ENCODE assay signal across 8 mouse cellular contexts in genomic region chr15:86015860-86016541, GRCm38 (mm10). TPM values are rescaled to one million over a fixed set of nuclear protein-coding genes. Genes with fewer than 3 reads are reported as not detected.
DNase-seq lines count a peak whose midpoint lies in the region; ATAC-seq lines count a peak whose summit lies in the region.

No protein-coding gene starts in this region.

- peak overlapping the region; percentile 36; the same call in 1 of the 2 replicates for H3K27ac ChIP-seq in forebrain, embryonic 10.5 days
- H3K27ac ChIP-seq in forebrain, embryonic 15.5 days (replicated peaks), result no peak overlapping the region
- peak overlapping the region; percentile 55; the same call in 1 of the 2 replicates for H3K27ac ChIP-seq in midbrain, embryonic 10.5 days (replicated peaks)
- no peak overlapping the region for H3K27ac ChIP-seq in midbrain, embryonic 16.5 days (ENCODE audit: low read length)
- H3K27ac ChIP-seq in stomach, embryonic 16.5 days (ENCODE audit: low read length), result peak overlapping the region; percentile 30

- no peak for DNase-seq in forebrain, embryonic 10.5 days (ENCODE audit: extremely low spot score, low spot score)
- no peak for DNase-seq in midbrain, embryonic 10.5 days (ENCODE audit: low spot score)
- no peak for DNase-seq in layer of hippocampus, adult 9-10 months (ENCODE audit: low spot score)
- DNase-seq in gastrocnemius, postnatal 4 days (ENCODE audit: low spot score in 2 of 2), result no peak

- H3K4me3 ChIP-seq in forebrain, embryonic 10.5 days, result no peak overlapping the region
- H3K4me3 ChIP-seq in forebrain, embryonic 15.5 days, result no peak overlapping the region
- H3K4me3 ChIP-seq in midbrain, embryonic 10.5 days, result no peak overlapping the region
- no peak overlapping the region for H3K4me3 ChIP-seq in midbrain, embryonic 16.5 days (ENCODE audit: low read depth, low read length)
- H3K4me3 ChIP-seq in stomach, embryonic 16.5 days (replicated peaks; ENCODE audit: low read length), result no peak overlapping the region

- H3K9me3 ChIP-seq in forebrain, embryonic 10.5 days, result peaks cover 12% of the 10 kb centered on the region; the same call in 1 of the 2 replicates
- H3K9me3 ChIP-seq in forebrain, embryonic 15.5 days, result no peaks in the 10 kb centered on the region
- H3K9me3 ChIP-seq in midbrain, embryonic 10.5 days (replicated peaks), result peaks cover 9% of the 10 kb centered on the region
- no peaks in the 10 kb centered on the region; the same call in 1 of the 2 replicates for H3K9me3 ChIP-seq in midbrain, embryonic 16.5 days (replicated peaks; ENCODE audit: control insufficient read depth, low read length, poor library complexity, severe bottlenecking)
- H3K9me3 ChIP-seq in stomach, embryonic 16.5 days (replicated peaks; ENCODE audit: control insufficient read depth, low read length), result 0 out of 2 replicates have a peak, but pooled peaks cover 4% of the 10 kb centered on the region

- WGBS in forebrain, embryonic 10.5 days, result 79% methylated on average over 13 of the region's 13 CpGs
- 82% methylated on average over 13 of the region's 13 CpGs for WGBS in forebrain, embryonic 15.5 days
- 70% methylated on average over 13 of the region's 13 CpGs for WGBS in midbrain, embryonic 10.5 days
- 72% methylated on average over 13 of the region's 13 CpGs for WGBS in midbrain, embryonic 16.5 days
- WGBS in stomach, embryonic 16.5 days, result 45% methylated on average over 13 of the region's 13 CpGs

- H3K4me2 ChIP-seq in forebrain, embryonic 15.5 days (replicated peaks), result no peak overlapping the region
- no peak overlapping the region for H3K4me2 ChIP-seq in midbrain, embryonic 16.5 days (ENCODE audit: low read length)
- no peak overlapping the region for H3K4me2 ChIP-seq in stomach, embryonic 16.5 days (ENCODE audit: low read depth, low read length)

- H3K4me1 ChIP-seq in forebrain, embryonic 10.5 days, result peaks cover 52% of the 10 kb centered on the region
- peaks cover 29% of the 10 kb centered on the region for H3K4me1 ChIP-seq in forebrain, embryonic 15.5 days
- peaks cover 43% of the 10 kb centered on the region for H3K4me1 ChIP-seq in midbrain, embryonic 10.5 days
- H3K4me1 ChIP-seq in midbrain, embryonic 16.5 days (ENCODE audit: control insufficient read depth, insufficient read depth, low read length), result peaks cover 5% of the 10 kb centered on the region; the same call in 1 of the 2 replicates
- H3K4me1 ChIP-seq in stomach, embryonic 16.5 days (ENCODE audit: control insufficient read depth, insufficient read depth, low read length), result peaks cover 19% of the 10 kb centered on the region

- no peak overlapping the region for H3K9ac ChIP-seq in forebrain, embryonic 15.5 days (replicated peaks)
- no peak overlapping the region for H3K9ac ChIP-seq in midbrain, embryonic 16.5 days (ENCODE audit: low read depth, low read length)
- no peak overlapping the region; the same call in 1 of the 2 replicates for H3K9ac ChIP-seq in stomach, embryonic 16.5 days (ENCODE audit: low read length)

- H3K36me3 ChIP-seq in forebrain, embryonic 10.5 days (replicated peaks), result peaks cover 47% of the 10 kb centered on the region
- peaks cover 5% of the 10 kb centered on the region; the same call in 1 of the 2 replicates for H3K36me3 ChIP-seq in forebrain, embryonic 15.5 days
- H3K36me3 ChIP-seq in midbrain, embryonic 10.5 days, result peaks cover 69% of the 10 kb centered on the region
- H3K36me3 ChIP-seq in midbrain, embryonic 16.5 days (ENCODE audit: control insufficient read depth, insufficient read depth, low read length), result no peaks in the 10 kb centered on the region
- no peaks in the 10 kb centered on the region for H3K36me3 ChIP-seq in stomach, embryonic 16.5 days (ENCODE audit: control insufficient read depth, insufficient read depth, low read length)

- ATAC-seq in forebrain, embryonic 15.5 days (replicated peaks), result no peak
- ATAC-seq in midbrain, embryonic 16.5 days, result no peak
- ATAC-seq in erythroblast, adult 5-6 weeks (replicated peaks; ENCODE audit: low FRiP score, poor library complexity, severe bottlenecking), result peak; percentile 80
- ATAC-seq in stomach, embryonic 16.5 days (ENCODE audit: insufficient read depth, low FRiP score), result peak; percentile 54

- H3K27me3 ChIP-seq in forebrain, embryonic 10.5 days (ENCODE audit: poor library complexity, severe bottlenecking), result peaks cover 18% of the 10 kb centered on the region
- no peaks in the 10 kb centered on the region for H3K27me3 ChIP-seq in forebrain, embryonic 15.5 days
- peaks cover 16% of the 10 kb centered on the region for H3K27me3 ChIP-seq in midbrain, embryonic 10.5 days (ENCODE audit: low read depth, poor library complexity, severe bottlenecking)
- no peaks in the 10 kb centered on the region for H3K27me3 ChIP-seq in midbrain, embryonic 16.5 days (ENCODE audit: control insufficient read depth, insufficient read depth, low read depth, low read length)
- no peaks in the 10 kb centered on the region for H3K27me3 ChIP-seq in stomach, embryonic 16.5 days (ENCODE audit: control insufficient read depth, insufficient read depth, low read length)

RNA-seq across cellular contexts. Expression of gene Celsr1, which starts 17.6 kb away (rescaled TPM):
- polyA plus RNA-seq in forebrain, embryonic 10.5 days (2016; fragmentation: Nextera tagmentation; extraction: Ambion mirVana), result 2.4 and 2.6 TPM in 2 replicates
- polyA plus RNA-seq in forebrain, embryonic 15.5 days (2015; fragmentation: Nextera tagmentation; extraction: Ambion mirVana), result 5.8 and 7.2 TPM in 2 replicates
- 3.4 and 3.6 TPM in 2 replicates for polyA plus RNA-seq in midbrain, embryonic 10.5 days (2016; fragmentation: Nextera tagmentation; extraction: Ambion mirVana)
- 1.1 and 1.3 TPM in 2 replicates for polyA plus RNA-seq in midbrain, embryonic 16.5 days (2015; fragmentation: Nextera tagmentation; extraction: Ambion mirVana)
- 0.38 and 1.5 TPM in 2 replicates for total RNA-seq in erythroblast, adult 5-6 weeks (2015; ENCODE audit: low replicate concordance)
- 0.60 and 0.98 TPM in 2 replicates for total RNA-seq in erythroblast, adult 5-6 weeks (2017; ENCODE audit: low replicate concordance)
- 2.6 and 2.7 TPM in 2 replicates for polyA plus RNA-seq in stomach, embryonic 16.5 days (2015; fragmentation: Nextera tagmentation; extraction: Ambion mirVana)
- 1 to 10 TPM; 1.6 to 1.7 TPM for total RNA-seq in gastrocnemius, postnatal 4 days (2021)

RNA-seq across cellular contexts. Expression of gene Gramd4, which starts 41.5 kb away (rescaled TPM):
- polyA plus RNA-seq in forebrain, embryonic 10.5 days (2016; fragmentation: Nextera tagmentation; extraction: Ambion mirVana), result 13.9 and 16.2 TPM in 2 replicates
- polyA plus RNA-seq in forebrain, embryonic 15.5 days (2015; fragmentation: Nextera tagmentation; extraction: Ambion mirVana), result 48.8 and 52.9 TPM in 2 replicates
- 14.3 and 16.7 TPM in 2 replicates for polyA plus RNA-seq in midbrain, embryonic 10.5 days (2016; fragmentation: Nextera tagmentation; extraction: Ambion mirVana)
- 36.0 and 36.7 TPM in 2 replicates for polyA plus RNA-seq in midbrain, embryonic 16.5 days (2015; fragmentation: Nextera tagmentation; extraction: Ambion mirVana)
- 3.3 and 7.3 TPM in 2 replicates for total RNA-seq in erythroblast, adult 5-6 weeks (2015; ENCODE audit: low replicate concordance)
- total RNA-seq in erythroblast, adult 5-6 weeks (2017; ENCODE audit: low replicate concordance), result 8.4 and 11.0 TPM in 2 replicates
- polyA plus RNA-seq in stomach, embryonic 16.5 days (2015; fragmentation: Nextera tagmentation; extraction: Ambion mirVana), result 10.5 and 12.1 TPM in 2 replicates
- total RNA-seq in gastrocnemius, postnatal 4 days (2021), result 10 to 100 TPM; 11.0 to 12.3 TPM

Comparison
In these comparisons a context has a peak if more than half of its experiments do, and no peak if none do; other contexts are left out.
1. H3K27ac ChIP-seq: peak in forebrain, embryonic 10.5 days (single experiment), midbrain, embryonic 10.5 days (single experiment) and stomach, embryonic 16.5 days (single experiment); none in forebrain, embryonic 15.5 days (single experiment) and midbrain, embryonic 16.5 days (single experiment).
2. ATAC-seq: peak in erythroblast, adult 5-6 weeks (single experiment) and stomach, embryonic 16.5 days (single experiment); none in forebrain, embryonic 15.5 days (single experiment) and midbrain, embryonic 16.5 days (single experiment).